Mouse (Mus musculus) bone marrow macrophage, adult 2 months (primary cell): ENCODE data around the gene Nxph3.

Source experiments
- CTCF ChIP-seq: IDR thresholded peaks from 2 replicates; pipeline ENCODE4 v1.5.1; 2012; ENCODE audit warnings: low read depth, mild to moderate bottlenecking, low read length, moderate library complexity
- POLR2A ChIP-seq: IDR thresholded peaks from 2 replicates; pipeline ENCODE4 v1.6.1; 2012; ENCODE audit warnings: mild to moderate bottlenecking, low read depth, low read length, borderline replicate concordance

DNA sequence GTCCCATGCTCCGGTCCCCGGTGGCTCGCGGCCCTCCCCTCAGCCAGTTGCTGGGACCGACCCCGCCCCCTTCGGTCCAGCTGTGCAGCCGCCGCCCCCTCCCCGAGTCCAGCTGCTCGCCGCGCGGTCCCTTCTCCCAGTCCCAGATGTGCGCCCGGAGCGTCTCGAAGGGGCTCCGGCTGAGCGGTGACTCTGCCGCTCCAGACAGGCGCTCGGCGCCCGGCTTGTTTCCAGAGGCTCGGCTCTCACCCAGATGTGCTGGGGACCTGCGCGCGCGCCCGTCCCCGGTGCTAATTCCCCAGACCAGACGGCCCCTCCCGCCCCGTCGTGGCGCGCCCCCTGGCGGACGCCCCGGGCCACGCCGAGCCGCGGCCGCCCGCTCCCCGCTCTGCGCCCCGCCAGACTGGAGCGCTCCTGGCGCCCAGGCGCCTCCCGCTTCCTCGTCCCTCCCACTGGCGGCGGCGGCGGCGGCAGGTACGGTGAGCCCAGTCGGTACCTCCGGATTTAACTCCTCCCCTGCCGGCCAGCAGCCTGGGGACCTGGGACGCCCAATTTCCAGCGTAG, at the start of gene Nxph3:
- TF ChIP-seq CTCF (no peak), POLR2A (no peak)
